Mouse (Mus musculus) forebrain, postnatal 0 days (tissue): ENCODE measurements around the gene Rarb. TPM values are rescaled to one million over a fixed set of nuclear protein-coding genes. Genes with fewer than 3 reads are reported as not detected.

Experiments
- ATAC-seq: fragments of 200-750 bp; cut with Nextera tagmentation; 2 replicates; pipeline ENCODE4 v1.8.0; 2017; ENCODE audit warnings: mild to moderate bottlenecking, moderate library complexity
- DNase-seq: peaks from one replicate; pipeline ENCODE4 v3.0.0-alpha.2; 2015
- H3K27ac ChIP-seq: fragments of 300-500 bp; sonication (generic); 2 replicates; pipeline ENCODE4 v1.5.1; 2014; ENCODE audit warnings: low read depth, mild to moderate bottlenecking, antibody characterized with exemption, low read length, moderate library complexity, mixed read lengths
- H3K27me3 ChIP-seq: fragments of 300-500 bp; sonication (generic); 2 replicates; pipeline ENCODE4 v1.6.1; 2014; ENCODE audit warnings: mild to moderate bottlenecking, low read length, mixed read lengths; ENCODE audit not compliant: insufficient read depth
- H3K36me3 ChIP-seq: fragments of 300-500 bp; sonication (generic); 2 replicates; pipeline ENCODE4 v1.6.1; 2014; ENCODE audit warnings: mild to moderate bottlenecking, moderate library complexity; ENCODE audit not compliant: insufficient read depth
- H3K4me1 ChIP-seq: fragments of 300-500 bp; sonication (generic); 2 replicates; pipeline ENCODE4 v1.6.1; 2014; ENCODE audit warnings: antibody characterized with exemption; ENCODE audit not compliant: insufficient read depth
- H3K4me2 ChIP-seq: fragments of 300-500 bp; sonication (generic); 2 replicates; pipeline ENCODE4 v1.6.1; 2014; ENCODE audit warnings: low read depth, mild to moderate bottlenecking, moderate library complexity
- H3K4me3 ChIP-seq: fragments of 300-500 bp; sonication (generic); 2 replicates; pipeline ENCODE4 v1.5.1; 2014; ENCODE audit warnings: low read depth, low read length, mixed read lengths
- H3K9ac ChIP-seq: fragments of 300-500 bp; sonication (generic); 2 replicates; pipeline ENCODE4 v1.6.1; 2014; ENCODE audit warnings: mild to moderate bottlenecking
- H3K9me3 ChIP-seq: fragments of 300-500 bp; sonication (generic); 2 replicates; pipeline ENCODE4 v1.6.1; 2016; ENCODE audit warnings: low read length
- CTCF ChIP-seq: sonication (generic); IDR thresholded peaks from 2 replicates; pipeline ENCODE4 v1.5.1; 2016; ENCODE audit warnings: antibody characterized with exemption, control low read depth, low read depth
- WGBS: fragments of 180-500 bp; shearing (Covaris S2); extraction: QIAGEN DNeasy Blood & Tissue Kit; methylation state at CpG from one replicate; pipeline ENCODE4 v1.1.7; 2014; 5-methylcytosine and 5-hydroxymethylcytosine counted together
- polyA plus RNA-seq: library from polyadenylated mRNA; unstranded; fragments of >200 nt; fragmentation: Nextera tagmentation; extraction: Ambion mirVana; gene quantifications from 2 replicates; pipeline ENCODE4 v1.2.1, GENCODE M21; 2015
- total RNA-seq: library from RNA; depleted of rRNA; stranded (reverse); fragments of >200 nt; gene quantifications from 2 replicates; pipeline ENCODE4 v1.2.3, GENCODE M21; 2014

Gene Rarb
- total and polyA plus RNA-seq, 2 experiments from 2014 or later: 20.6 to 34.9 TPM

DNA sequence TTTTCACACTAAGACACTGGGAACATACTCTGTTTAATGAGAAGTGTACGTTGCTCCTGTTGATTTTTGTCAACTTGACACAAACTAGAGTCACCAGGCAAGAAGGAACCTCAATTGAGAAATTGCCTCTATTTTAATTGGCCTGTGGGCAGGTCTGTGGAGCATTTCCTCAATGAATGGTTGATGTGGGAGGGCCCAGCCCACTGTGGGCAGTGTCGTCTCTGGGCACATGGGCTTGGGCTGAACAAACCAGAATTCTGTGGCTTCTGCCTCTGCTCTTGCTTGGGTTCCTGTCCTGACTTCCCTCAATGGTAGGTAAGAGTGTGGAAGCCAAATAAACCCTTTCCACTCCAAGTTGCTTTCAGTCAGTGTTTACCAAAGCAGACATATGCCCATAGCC, 255.0 kb downstream of the Rarb start:
- Histone ChIP-seq H3K4me2 (no peak overlapping the region), H3K9me3 (no peaks in the 10 kb centered on the region), H3K4me1 (no peaks in the 10 kb centered on the region), H3K4me3 (no peak overlapping the region), H3K36me3 (no peaks in the 10 kb centered on the region), H3K27me3 (no peaks in the 10 kb centered on the region), H3K9ac (no peak overlapping the region), H3K27ac (no peak overlapping the region)
- DNase-seq (no peak), ATAC-seq (no peak)
- 75% methylated on average over 2 of the region's 2 CpGs for WGBS
- no peak for TF ChIP-seq CTCF

DNA sequence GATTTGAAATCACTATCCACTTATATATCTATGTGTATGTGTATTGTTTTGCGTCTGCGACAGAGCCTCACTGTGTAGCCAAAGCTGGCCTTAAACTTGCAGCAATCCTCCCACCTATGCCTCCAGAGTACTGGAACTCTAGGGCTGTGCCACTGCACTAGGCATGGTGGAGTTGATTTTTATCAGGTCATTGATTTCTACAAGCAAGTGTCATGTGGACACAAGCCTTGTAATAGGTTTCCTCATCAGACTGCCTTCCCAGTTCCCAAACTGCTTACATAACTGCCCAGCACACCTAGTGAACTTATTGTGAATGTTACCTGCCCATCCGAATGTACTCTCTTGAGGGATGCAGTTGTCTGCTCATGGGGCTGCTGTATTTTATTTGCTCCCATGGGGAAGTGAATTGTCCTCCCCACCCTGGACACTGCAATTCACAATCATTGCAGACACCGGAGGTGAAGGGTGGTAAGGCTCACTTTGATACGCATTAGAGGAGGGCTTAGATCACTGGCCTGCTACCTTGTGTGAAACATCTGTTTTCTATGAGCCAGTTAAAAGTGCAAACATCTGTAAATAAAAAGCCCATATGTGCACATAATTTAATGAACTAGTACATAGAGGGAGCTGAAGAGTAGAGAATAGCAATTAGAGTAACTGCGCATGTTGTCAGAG, 257.3 kb downstream of the Rarb start:
- Histone ChIP-seq H3K36me3 (no peaks in the 10 kb centered on the region), H3K4me3 (no peak overlapping the region), H3K9me3 (no peaks in the 10 kb centered on the region), H3K27me3 (no peaks in the 10 kb centered on the region), H3K4me1 (no peaks in the 10 kb centered on the region), H3K9ac (no peak overlapping the region), H3K27ac (no peak overlapping the region), H3K4me2 (no peak overlapping the region)
- TF ChIP-seq CTCF: no peak
- WGBS: 91% methylated on average over 6 of the region's 6 CpGs
- no peak for DNase-seq
- no peak for ATAC-seq

DNA sequence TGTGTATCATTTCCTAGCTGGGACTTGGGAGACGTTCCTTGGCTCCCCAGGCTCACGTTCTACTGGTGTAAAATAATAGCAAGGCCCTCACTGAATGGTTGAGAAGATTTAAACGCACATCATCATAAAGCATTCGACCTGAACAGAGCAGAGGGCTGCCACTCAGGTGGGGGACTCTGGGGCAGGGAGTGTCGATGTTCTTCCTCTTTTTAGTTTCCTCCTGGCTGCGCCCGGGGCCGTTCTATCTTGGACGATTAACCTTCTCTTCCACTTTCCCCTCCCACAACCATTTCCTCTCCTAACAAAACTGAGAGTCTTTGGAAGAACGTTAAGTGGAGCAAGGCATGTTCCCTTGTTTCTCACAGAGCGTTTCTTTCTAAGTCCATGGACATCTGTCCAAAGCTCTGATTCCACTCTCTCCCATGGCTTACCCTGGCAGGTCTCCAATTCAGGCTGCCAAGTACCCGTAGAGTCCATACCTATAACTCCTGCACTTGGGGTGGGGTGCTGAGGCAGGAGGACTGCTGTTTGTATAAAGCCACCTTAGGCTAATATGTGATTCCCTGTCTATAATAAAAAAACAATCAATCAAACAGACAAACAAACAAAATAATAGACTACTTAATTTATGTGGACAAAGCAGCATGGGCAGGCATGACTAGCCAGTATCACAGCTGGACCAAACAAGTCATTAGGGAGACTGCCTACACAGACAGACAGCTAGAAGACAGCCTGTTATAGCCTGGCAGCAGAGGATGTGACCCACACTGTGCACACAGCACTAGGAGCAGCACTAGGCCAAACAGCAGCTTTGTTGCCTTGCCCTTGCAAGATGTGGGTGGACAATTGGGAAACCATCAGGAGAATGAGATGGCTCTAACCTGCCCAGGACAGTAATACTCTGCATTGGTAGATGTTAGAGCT, 259.4 kb downstream of the Rarb start:
- ATAC-seq: no peak
- no peak overlapping the region for H3K9ac ChIP-seq
- DNase-seq: no peak

DNA sequence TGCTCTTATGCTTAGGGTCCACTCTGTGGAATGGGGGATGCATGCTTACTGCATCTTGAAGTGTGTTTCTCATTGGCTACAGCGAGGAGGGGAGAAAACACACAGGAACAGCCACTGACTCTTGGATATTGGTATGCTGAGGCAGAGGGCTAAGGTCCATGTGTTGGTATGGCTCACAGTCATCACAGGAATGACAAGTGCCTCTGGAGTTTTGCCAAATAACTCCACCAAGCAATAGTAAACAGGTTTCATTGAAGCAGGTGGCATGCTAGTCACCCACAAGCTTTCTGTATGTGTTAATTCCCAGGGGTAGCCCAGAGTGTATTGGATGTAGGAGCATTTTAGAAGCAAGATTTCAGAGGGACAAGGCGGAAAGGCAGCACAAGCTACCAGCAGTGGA, 260.9 kb downstream of the Rarb start:
- Histone ChIP-seq H3K9ac (no peak overlapping the region), H3K4me3 (no peak overlapping the region), H3K4me1 (0 out of 2 replicates have a peak, but pooled peaks cover under 1% of the 10 kb centered on the region), H3K9me3 (no peaks in the 10 kb centered on the region), H3K27me3 (no peaks in the 10 kb centered on the region), H3K27ac (no peak overlapping the region), H3K4me2 (no peak overlapping the region), H3K36me3 (no peaks in the 10 kb centered on the region)
- ATAC-seq (no peak), DNase-seq (no peak)
- 95% methylated on average over 2 of the region's 2 CpGs for WGBS
- TF ChIP-seq CTCF: no peak

More for the DNA sequence above, 259.4 kb downstream of the Rarb start:
- Histone ChIP-seq H3K27ac (no peak overlapping the region), H3K4me1 (no peaks in the 10 kb centered on the region), H3K36me3 (no peaks in the 10 kb centered on the region), H3K27me3 (no peaks in the 10 kb centered on the region), H3K4me2 (no peak overlapping the region), H3K9me3 (no peaks in the 10 kb centered on the region), H3K4me3 (no peak overlapping the region)
- TF ChIP-seq CTCF: no peak
- WGBS: 71% methylated on average over 12 of the region's 12 CpGs

DNA sequence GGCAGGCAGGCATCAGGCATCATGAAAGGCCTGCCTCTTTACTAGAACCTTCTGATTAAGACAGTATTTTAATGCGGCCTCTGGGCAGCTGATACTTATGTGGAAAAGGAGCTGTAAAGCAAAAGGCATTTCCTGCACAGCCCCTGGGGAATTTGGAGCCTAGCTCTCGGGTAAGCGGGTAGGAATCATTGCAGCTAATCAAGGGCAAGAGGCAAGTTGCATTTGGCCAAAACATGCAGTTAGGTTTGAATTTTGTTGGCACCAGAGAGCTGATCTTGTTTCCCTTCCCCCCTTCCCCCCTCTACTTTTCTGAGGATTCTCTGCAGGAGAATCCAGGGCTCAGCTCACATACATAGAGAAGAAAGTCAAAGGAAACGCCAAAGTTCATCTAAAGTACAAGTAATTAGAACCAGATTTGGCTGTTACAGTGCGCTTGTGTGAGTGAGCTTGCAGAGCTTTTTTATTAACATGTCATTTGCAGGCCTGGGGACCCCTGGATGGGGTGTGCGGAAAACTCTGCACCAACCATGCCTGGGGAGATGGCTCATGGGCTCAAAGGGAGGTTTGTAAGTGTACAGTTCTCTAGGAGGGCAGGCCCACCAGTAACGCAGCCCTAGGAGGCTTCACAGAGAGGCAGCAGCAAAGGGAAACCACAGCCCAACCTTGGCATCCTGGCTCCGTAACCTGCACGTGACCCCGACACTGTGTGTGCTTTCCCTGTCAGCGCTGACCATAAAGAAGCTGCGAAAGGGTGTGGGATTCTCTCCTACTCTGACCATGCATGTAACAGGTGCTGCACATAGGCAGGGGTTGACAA, 264.1 kb downstream of the Rarb start:
- Histone ChIP-seq H3K27me3 (no peaks in the 10 kb centered on the region), H3K4me1 (0 out of 2 replicates have a peak, but pooled peaks cover 3% of the 10 kb centered on the region), H3K9me3 (no peaks in the 10 kb centered on the region), H3K27ac (no peak overlapping the region), H3K9ac (no peak overlapping the region), H3K36me3 (no peaks in the 10 kb centered on the region), H3K4me3 (no peak overlapping the region), H3K4me2 (no peak overlapping the region)
- no peak for TF ChIP-seq CTCF
- DNase-seq (no peak), ATAC-seq (no peak)
- WGBS: 60% methylated on average over 12 of the region's 12 CpGs

DNA sequence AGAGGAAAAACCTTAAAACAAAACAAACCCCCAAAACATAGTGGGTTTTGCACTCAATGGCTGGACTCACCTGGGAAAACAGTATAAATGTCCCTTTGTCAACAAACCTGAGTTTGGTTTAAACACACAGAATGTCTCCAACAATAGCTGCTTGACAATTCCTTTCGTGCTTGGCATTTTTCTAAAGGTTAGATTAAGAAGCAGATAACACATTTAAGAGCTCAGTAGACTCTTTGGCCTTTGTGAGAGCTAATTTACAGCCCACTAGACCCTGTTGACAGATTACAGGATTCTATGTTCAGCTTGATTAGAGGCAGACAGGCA, 264.7 kb downstream of the Rarb start:
- Histone ChIP-seq H3K27me3 (no peaks in the 10 kb centered on the region), H3K4me2 (no peak overlapping the region), H3K9me3 (no peaks in the 10 kb centered on the region), H3K9ac (no peak overlapping the region), H3K4me1 (0 out of 2 replicates have a peak, but pooled peaks cover 3% of the 10 kb centered on the region), H3K27ac (no peak overlapping the region), H3K36me3 (no peaks in the 10 kb centered on the region), H3K4me3 (no peak overlapping the region)
- WGBS: 44% methylated on average over 1 of the region's 1 CpGs
- no peak for TF ChIP-seq CTCF
- ATAC-seq (no peak), DNase-seq (no peak)
